Mouse (Mus musculus) forebrain, embryonic 10.5 days (tissue): ENCODE measurements at regions not wholly inside any gene's neighbourhood (a gene's known extent, or its start where the extent isn't known, plus 50 kb on each side); places are given as distances from the start of the nearest gene placed in this dataset.

Experiments
- DNase-seq: peaks from one replicate; pipeline ENCODE4 v3.0.0-alpha.2; 2017; ENCODE audit warnings: low spot score; ENCODE audit errors: extremely low spot score
- H3K27ac ChIP-seq: fragments of 300-500 bp; sonication (generic); 2 replicates; pipeline ENCODE4 v1.5.1; 2016; ENCODE audit warnings: mild to moderate bottlenecking
- H3K27me3 ChIP-seq: fragments of 300-500 bp; sonication (generic); 2 replicates; pipeline ENCODE4 v1.6.1; 2016; ENCODE audit warnings: mild to moderate bottlenecking; ENCODE audit not compliant: poor library complexity, severe bottlenecking
- H3K36me3 ChIP-seq: fragments of 300-500 bp; sonication (generic); replicated peaks from 2 replicates; pipeline ENCODE4 v1.6.1; 2016; ENCODE audit warnings: mild to moderate bottlenecking, moderate library complexity
- H3K4me1 ChIP-seq: fragments of 300-500 bp; sonication (generic); 2 replicates; pipeline ENCODE4 v1.6.1; 2016
- H3K4me3 ChIP-seq: fragments of 300-500 bp; sonication (generic); 2 replicates; pipeline ENCODE4 v1.5.1; 2016; ENCODE audit warnings: mild to moderate bottlenecking, moderate library complexity
- H3K9me3 ChIP-seq: fragments of 300-500 bp; sonication (generic); 2 replicates; pipeline ENCODE4 v1.6.1; 2016; ENCODE audit warnings: mild to moderate bottlenecking, moderate library complexity
- WGBS: fragments of 180-500 bp; shearing (Covaris S2); methylation state at CpG from one replicate; pipeline ENCODE4 v1.1.7; 2016; 5-methylcytosine and 5-hydroxymethylcytosine counted together

- 70% methylated on average over 1 of the region's 1 CpGs for WGBS
- H3K4me3 ChIP-seq, result no peak overlapping the region
- H3K36me3 ChIP-seq, result no peaks in the 10 kb centered on the region
- no peaks in the 10 kb centered on the region for H3K9me3 ChIP-seq
- no peaks in the 10 kb centered on the region for H3K27me3 ChIP-seq
- no peaks in the 10 kb centered on the region for H3K4me1 ChIP-seq
- no peak overlapping the region for H3K27ac ChIP-seq
- no peak for DNase-seq
Observed at GRCm38 (mm10) chr2:162712972-162713371, 52.0 kb upstream of the Ptprt start.

DNA sequence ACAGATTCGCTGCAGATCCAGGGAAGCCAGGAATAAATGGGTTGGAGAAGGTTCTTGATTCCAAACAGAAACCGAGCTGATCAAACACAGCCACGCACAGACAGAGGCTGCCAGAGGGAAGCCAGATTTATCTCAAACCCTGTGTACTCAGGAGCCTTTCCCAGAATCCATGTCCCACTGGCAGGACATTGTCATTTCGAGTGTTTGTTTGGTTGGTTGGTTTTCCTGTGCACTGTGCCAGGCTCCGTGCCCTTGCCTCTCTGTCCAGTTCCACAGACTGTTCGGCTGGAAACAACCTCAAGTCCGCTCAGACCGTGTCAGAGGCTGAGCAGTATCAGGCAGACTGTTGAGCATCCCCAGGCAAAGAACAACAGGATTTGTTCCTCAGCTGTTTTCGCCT lies 51.4 kb upstream of the Ptprt start:
- H3K36me3 ChIP-seq, result no peaks in the 10 kb centered on the region
- H3K27me3 ChIP-seq, result no peaks in the 10 kb centered on the region
- no peak overlapping the region for H3K4me3 ChIP-seq
- 93% methylated on average over 9 of the region's 9 CpGs for WGBS
- no peaks in the 10 kb centered on the region for H3K9me3 ChIP-seq
- no peaks in the 10 kb centered on the region for H3K4me1 ChIP-seq
- no peak overlapping the region for H3K27ac ChIP-seq
- no peak for DNase-seq
